Mouse (Mus musculus): ENCODE measurements around the gene Rnf216. TPM values are rescaled to one million over a fixed set of nuclear protein-coding genes. Genes with fewer than 3 reads are reported as not detected.

Rnf216 gene
- polyA plus RNA-seq, 1 experiment, result 58.3 TPM

- H3K4me1 ChIP-seq (ENCODE audit: control insufficient read depth, insufficient read depth, low read length), result no peaks in the 10 kb centered on the region
- peaks cover 1% of the 10 kb centered on the region for H3K36me3 ChIP-seq (ENCODE audit: control insufficient read depth, insufficient read depth, low read length)
- no peak for TF ChIP-seq CTCF (IDR thresholded peaks at IDR 0.05; ENCODE audit: control insufficient read depth, insufficient read depth, insufficient replicate concordance, low read depth, low read length)
- no peak for TF ChIP-seq POLR2A (IDR thresholded peaks at IDR 0.05; ENCODE audit: control insufficient read depth, low read depth, low read length)
These were observed 36.8 kb downstream of the Rnf216 start for GRCm38 (mm10) chr5:143075987-143076386.

GRCm38 (mm10) chr5:143069048-143069447 is 43.7 kb downstream of the Rnf216 start:
- Histone ChIP-seq H3K4me1 (ENCODE audit: control insufficient read depth, insufficient read depth, low read length) (no peaks in the 10 kb centered on the region), H3K27ac (ENCODE audit: control insufficient read depth, insufficient read depth, low read depth, low read length) (no peak overlapping the region), H3K36me3 (ENCODE audit: control insufficient read depth, insufficient read depth, low read length) (peaks cover 5% of the 10 kb centered on the region), H3K27me3 (ENCODE audit: control insufficient read depth, insufficient read depth, low read length) (no peaks in the 10 kb centered on the region), H3K4me3 (ENCODE audit: control insufficient read depth, low read depth, low read length) (no peak overlapping the region)
- TF ChIP-seq POLR2A (IDR thresholded peaks at IDR 0.05; ENCODE audit: control insufficient read depth, low read depth, low read length) (no peak), CTCF (IDR thresholded peaks at IDR 0.05; ENCODE audit: control insufficient read depth, insufficient read depth, insufficient replicate concordance, low read depth, low read length) (no peak)

More at GRCm38 (mm10) chr5:143075987-143076386, 36.8 kb downstream of the Rnf216 start:
- H3K27me3 ChIP-seq (ENCODE audit: control insufficient read depth, insufficient read depth, low read length), result no peaks in the 10 kb centered on the region
- no peak overlapping the region for H3K27ac ChIP-seq (ENCODE audit: control insufficient read depth, insufficient read depth, low read depth, low read length)
- no peak overlapping the region for H3K4me3 ChIP-seq (ENCODE audit: control insufficient read depth, low read depth, low read length)

GRCm38 (mm10) chr5:143068382-143068781 is 44.4 kb downstream of the Rnf216 start:
- Histone ChIP-seq H3K27ac (ENCODE audit: control insufficient read depth, insufficient read depth, low read depth, low read length) (no peak overlapping the region), H3K36me3 (ENCODE audit: control insufficient read depth, insufficient read depth, low read length) (peaks cover 5% of the 10 kb centered on the region), H3K4me3 (ENCODE audit: control insufficient read depth, low read depth, low read length) (no peak overlapping the region), H3K27me3 (ENCODE audit: control insufficient read depth, insufficient read depth, low read length) (no peaks in the 10 kb centered on the region), H3K4me1 (ENCODE audit: control insufficient read depth, insufficient read depth, low read length) (no peaks in the 10 kb centered on the region)
- no peak for TF ChIP-seq CTCF (IDR thresholded peaks at IDR 0.05; ENCODE audit: control insufficient read depth, insufficient read depth, insufficient replicate concordance, low read depth, low read length)
- TF ChIP-seq POLR2A (IDR thresholded peaks at IDR 0.05; ENCODE audit: control insufficient read depth, low read depth, low read length), result no peak

- no peaks in the 10 kb centered on the region for H3K27me3 ChIP-seq (ENCODE audit: control insufficient read depth, insufficient read depth, low read length)
- H3K4me1 ChIP-seq (ENCODE audit: control insufficient read depth, insufficient read depth, low read length), result no peaks in the 10 kb centered on the region
- H3K27ac ChIP-seq (ENCODE audit: control insufficient read depth, insufficient read depth, low read depth, low read length), result no peak overlapping the region
- H3K4me3 ChIP-seq (ENCODE audit: control insufficient read depth, low read depth, low read length), result no peak overlapping the region
- TF ChIP-seq CTCF (IDR thresholded peaks at IDR 0.05; ENCODE audit: control insufficient read depth, insufficient read depth, insufficient replicate concordance, low read depth, low read length) (no peak), POLR2A (IDR thresholded peaks at IDR 0.05; ENCODE audit: control insufficient read depth, low read depth, low read length) (no peak)
- peaks cover 5% of the 10 kb centered on the region for H3K36me3 ChIP-seq (ENCODE audit: control insufficient read depth, insufficient read depth, low read length)
These were observed 46.2 kb downstream of the Rnf216 start for GRCm38 (mm10) chr5:143066551-143066958.

GRCm38 (mm10) chr5:143066096-143066495 is 46.7 kb downstream of the Rnf216 start:
- Histone ChIP-seq H3K36me3 (ENCODE audit: control insufficient read depth, insufficient read depth, low read length) (peaks cover 5% of the 10 kb centered on the region), H3K4me1 (ENCODE audit: control insufficient read depth, insufficient read depth, low read length) (no peaks in the 10 kb centered on the region), H3K4me3 (ENCODE audit: control insufficient read depth, low read depth, low read length) (no peak overlapping the region)

GRCm38 (mm10) chr5:143065230-143065629 is 47.6 kb downstream of the Rnf216 start:
- Histone ChIP-seq H3K4me3 (ENCODE audit: control insufficient read depth, low read depth, low read length) (no peak overlapping the region), H3K27me3 (ENCODE audit: control insufficient read depth, insufficient read depth, low read length) (no peaks in the 10 kb centered on the region), H3K4me1 (ENCODE audit: control insufficient read depth, insufficient read depth, low read length) (no peaks in the 10 kb centered on the region), H3K36me3 (ENCODE audit: control insufficient read depth, insufficient read depth, low read length) (peaks cover 5% of the 10 kb centered on the region), H3K27ac (ENCODE audit: control insufficient read depth, insufficient read depth, low read depth, low read length) (no peak overlapping the region)
- TF ChIP-seq POLR2A (IDR thresholded peaks at IDR 0.05; ENCODE audit: control insufficient read depth, low read depth, low read length) (no peak), CTCF (IDR thresholded peaks at IDR 0.05; ENCODE audit: control insufficient read depth, insufficient read depth, insufficient replicate concordance, low read depth, low read length) (no peak)

More at GRCm38 (mm10) chr5:143066096-143066495, 46.7 kb downstream of the Rnf216 start:
- no peaks in the 10 kb centered on the region for H3K27me3 ChIP-seq (ENCODE audit: control insufficient read depth, insufficient read depth, low read length)
- no peak overlapping the region for H3K27ac ChIP-seq (ENCODE audit: control insufficient read depth, insufficient read depth, low read depth, low read length)
- TF ChIP-seq CTCF (IDR thresholded peaks at IDR 0.05; ENCODE audit: control insufficient read depth, insufficient read depth, insufficient replicate concordance, low read depth, low read length), result no peak
- TF ChIP-seq POLR2A (IDR thresholded peaks at IDR 0.05; ENCODE audit: control insufficient read depth, low read depth, low read length), result no peak

- H3K36me3 ChIP-seq (ENCODE audit: control insufficient read depth, insufficient read depth, low read length), result peaks cover 3% of the 10 kb centered on the region
- H3K4me1 ChIP-seq (ENCODE audit: control insufficient read depth, insufficient read depth, low read length), result no peaks in the 10 kb centered on the region
- TF ChIP-seq POLR2A (IDR thresholded peaks at IDR 0.05; ENCODE audit: control insufficient read depth, low read depth, low read length) (no peak), CTCF (IDR thresholded peaks at IDR 0.05; ENCODE audit: control insufficient read depth, insufficient read depth, insufficient replicate concordance, low read depth, low read length) (no peak)
- no peak overlapping the region for H3K27ac ChIP-seq (ENCODE audit: control insufficient read depth, insufficient read depth, low read depth, low read length)
- H3K27me3 ChIP-seq (ENCODE audit: control insufficient read depth, insufficient read depth, low read length), result no peaks in the 10 kb centered on the region
- no peak overlapping the region for H3K4me3 ChIP-seq (ENCODE audit: control insufficient read depth, low read depth, low read length)
These were observed 50.5 kb downstream of the Rnf216 start for GRCm38 (mm10) chr5:143062251-143062650.

GRCm38 (mm10) chr5:143061511-143061910 is 51.3 kb downstream of the Rnf216 start:
- H3K36me3 ChIP-seq (ENCODE audit: control insufficient read depth, insufficient read depth, low read length), result no peaks in the 10 kb centered on the region; the same call in none of the 2 replicates
- no peak overlapping the region for H3K27ac ChIP-seq (ENCODE audit: control insufficient read depth, insufficient read depth, low read depth, low read length)
- no peaks in the 10 kb centered on the region for H3K27me3 ChIP-seq (ENCODE audit: control insufficient read depth, insufficient read depth, low read length)
- H3K4me1 ChIP-seq (ENCODE audit: control insufficient read depth, insufficient read depth, low read length), result no peaks in the 10 kb centered on the region
- H3K4me3 ChIP-seq (ENCODE audit: control insufficient read depth, low read depth, low read length), result no peak overlapping the region
- TF ChIP-seq CTCF (IDR thresholded peaks at IDR 0.05; ENCODE audit: control insufficient read depth, insufficient read depth, insufficient replicate concordance, low read depth, low read length), result no peak
- TF ChIP-seq POLR2A (IDR thresholded peaks at IDR 0.05; ENCODE audit: control insufficient read depth, low read depth, low read length), result no peak
